Mouse (Mus musculus) E14TG2a.4 (cell line): Measurements from ENCODE around the gene Nedd8.

ENCODE experiments used
- CTCF ChIP-seq: conservative IDR thresholded peaks from 2 replicates; pipeline ENCODE4 v1.5.1; 2014; ENCODE audit warnings: low read length
- NANOG ChIP-seq: IDR thresholded peaks from 2 replicates; pipeline ENCODE4 v1.6.1; 2014; ENCODE audit warnings: borderline replicate concordance, low read length, mixed read lengths
- POU5F1 ChIP-seq: IDR thresholded peaks from 2 replicates; pipeline ENCODE4 v1.6.1; 2014; ENCODE audit warnings: low read length, borderline replicate concordance

GRCm38 (mm10) chr14:55702761-55703160 is 30.8 kb upstream of the Nedd8 start:
- no peak for TF ChIP-seq CTCF
- TF ChIP-seq NANOG = no peak
- TF ChIP-seq POU5F1 = no peak
